Mouse (Mus musculus) c-Kit-positive CD71-positive TER-119-negative erythroid progenitor cells, embryonic 14.5 days (primary cell): ENCODE measurements at regions not wholly inside any gene's neighbourhood (a gene's known extent, or its start where the extent isn't known, plus 50 kb on each side); places are given as distances from the start of the nearest gene placed in this dataset.
A peak's percentile ranks its signal among the peaks of the same experiment; 100 is the strongest.

Experiments used
- DNase-seq: peaks from one replicate; pipeline ENCODE4 v3.0.0-alpha.2; 2013; ENCODE audit warnings: low read depth

DNA sequence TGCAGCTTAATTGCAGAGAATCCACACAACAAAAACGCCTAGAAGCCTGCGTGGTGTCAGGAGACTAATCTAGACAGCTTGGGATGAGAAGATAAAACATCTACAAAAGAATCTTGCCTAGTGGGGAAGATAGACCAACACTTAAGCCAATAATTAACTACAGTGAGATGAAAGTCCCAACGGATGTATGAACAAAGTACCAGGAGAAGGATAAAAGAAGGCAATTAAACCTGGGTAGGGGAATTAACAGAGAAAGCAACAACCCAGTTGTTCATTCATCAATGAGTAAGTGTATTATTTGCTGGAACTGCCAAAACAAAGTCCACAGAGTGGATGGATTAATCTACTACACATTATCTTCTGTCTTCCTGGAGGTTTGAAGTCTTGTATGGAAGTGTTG lies 99.8 kb downstream of the Olfm4 start:
- no peak for DNase-seq

DNA sequence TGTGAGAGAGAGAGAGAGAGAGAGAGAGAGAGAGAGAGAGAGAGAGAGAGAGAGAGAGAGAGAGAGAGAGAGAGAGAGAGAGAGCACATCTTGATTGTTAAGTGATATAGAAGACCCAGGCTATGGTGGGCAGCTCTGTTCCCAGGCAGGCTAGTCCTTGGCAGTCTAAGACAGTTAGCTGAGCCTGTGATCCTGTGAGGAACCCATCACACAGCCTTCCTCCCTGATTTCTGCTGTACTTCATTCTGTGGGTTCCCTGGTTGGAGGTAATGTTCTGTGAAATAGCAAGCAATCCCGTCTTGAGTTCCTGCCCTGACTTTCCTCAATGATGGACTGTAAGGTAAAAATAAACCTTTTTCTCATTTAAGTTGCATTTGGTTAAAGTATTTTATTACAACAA lies 113.4 kb downstream of the Olfm4 start:
- no peak for DNase-seq

DNA sequence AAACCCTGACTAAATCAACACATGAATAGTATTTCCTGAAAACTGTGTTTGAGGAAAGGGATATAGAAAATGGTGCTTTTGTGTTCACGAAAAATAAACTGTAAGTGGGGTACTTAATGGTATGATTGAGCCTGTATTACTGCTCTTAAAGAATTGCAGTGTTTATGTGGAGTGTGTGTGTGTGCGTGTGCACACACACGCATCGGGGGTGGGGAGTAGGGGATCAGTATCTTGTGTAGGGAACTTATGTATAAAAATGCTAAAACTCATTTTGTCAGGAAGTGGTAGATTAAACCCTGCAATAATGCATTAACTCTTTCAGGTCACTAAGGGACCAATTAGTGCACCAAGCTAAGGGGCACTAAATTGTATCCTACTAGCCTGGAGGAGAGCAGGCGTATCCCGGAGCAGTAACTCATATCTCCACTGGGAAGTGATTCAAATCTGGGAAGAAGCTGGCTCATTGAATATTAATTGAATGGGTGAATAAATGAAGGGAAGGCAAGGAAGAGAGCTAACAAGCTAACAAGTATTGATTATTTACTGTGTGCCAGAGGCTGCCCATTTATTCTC lies 129.3 kb downstream of the Olfm4 start:
- no peak for DNase-seq

DNA sequence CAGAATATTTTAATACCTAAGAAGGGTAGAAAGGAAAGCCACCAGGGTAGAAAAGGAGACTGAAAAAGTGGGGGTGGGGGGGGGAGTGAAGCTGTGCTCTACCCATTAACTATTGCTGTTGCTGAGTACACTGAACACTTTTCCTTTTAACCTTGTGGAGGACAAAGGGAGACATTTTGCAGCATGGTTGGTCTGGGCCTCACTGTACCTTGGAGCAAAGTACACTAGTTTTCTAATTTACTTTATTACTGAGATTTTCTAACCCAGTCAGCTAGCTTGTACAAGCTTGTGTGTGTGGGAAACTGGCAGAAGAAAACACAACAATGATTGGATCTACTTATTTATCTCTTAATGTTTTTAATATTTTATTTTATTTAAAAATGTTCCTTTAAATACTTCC lies 130.4 kb downstream of the Olfm4 start:
- DNase-seq: no peak

DNA sequence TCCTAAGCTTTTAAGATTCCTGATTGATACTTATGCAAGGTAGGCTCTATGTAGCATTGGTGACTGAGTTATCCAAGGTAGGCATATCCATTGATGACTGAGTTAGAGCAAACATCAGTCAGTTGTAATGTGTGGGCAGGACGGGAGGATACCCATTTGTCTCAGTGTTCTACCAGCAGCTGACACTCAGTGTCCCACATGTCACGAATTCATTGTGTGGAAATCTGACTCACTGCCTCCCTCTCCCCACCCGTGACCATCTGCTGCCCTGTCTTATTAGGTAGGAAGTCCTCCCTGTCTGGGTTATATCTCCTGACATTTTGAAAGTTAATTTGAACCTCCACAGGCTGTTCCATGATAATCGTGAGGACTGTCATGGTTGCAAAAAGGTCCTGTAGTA lies 141.3 kb downstream of the Olfm4 start:
- no peak for DNase-seq

DNA sequence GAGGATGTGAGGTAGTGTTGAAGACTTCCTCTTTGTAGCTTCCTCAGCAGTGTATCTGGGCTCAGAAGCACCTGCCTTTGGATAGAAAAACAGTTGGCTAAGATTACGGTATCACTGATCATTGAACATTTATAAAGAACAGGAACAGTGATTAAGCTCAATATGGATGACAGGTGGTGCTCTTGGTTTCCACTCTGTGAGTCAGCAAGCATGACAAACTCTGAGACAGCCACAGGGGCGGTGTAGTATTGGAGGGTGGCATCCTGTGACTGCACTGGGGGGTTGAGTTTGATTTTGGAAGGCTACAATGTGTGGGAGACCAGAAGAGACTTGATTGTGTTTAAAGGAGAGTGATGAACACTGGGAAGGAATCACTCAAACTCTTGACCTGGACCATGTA lies 144.3 kb downstream of the Olfm4 start:
- DNase-seq: no peak

DNA sequence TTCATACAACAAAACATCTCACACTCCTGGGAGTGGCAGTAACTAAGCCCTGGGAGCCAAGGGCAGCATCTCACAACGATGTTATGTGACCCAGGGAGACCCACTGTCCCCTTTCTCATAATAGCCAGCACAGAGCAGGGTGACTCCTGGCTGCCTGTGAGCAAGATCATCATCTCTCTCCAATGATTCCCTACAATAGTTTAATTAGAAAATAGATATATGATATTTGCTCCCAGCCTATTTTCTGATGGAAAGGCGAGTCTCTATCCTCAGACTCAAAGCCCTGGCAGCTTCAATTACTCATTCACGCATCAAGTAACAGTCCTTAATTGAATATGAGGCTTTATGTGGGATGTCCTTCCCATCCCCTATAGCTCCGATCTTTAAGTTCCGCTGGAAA lies 153.7 kb downstream of the Olfm4 start:
- DNase-seq: no peak

DNA sequence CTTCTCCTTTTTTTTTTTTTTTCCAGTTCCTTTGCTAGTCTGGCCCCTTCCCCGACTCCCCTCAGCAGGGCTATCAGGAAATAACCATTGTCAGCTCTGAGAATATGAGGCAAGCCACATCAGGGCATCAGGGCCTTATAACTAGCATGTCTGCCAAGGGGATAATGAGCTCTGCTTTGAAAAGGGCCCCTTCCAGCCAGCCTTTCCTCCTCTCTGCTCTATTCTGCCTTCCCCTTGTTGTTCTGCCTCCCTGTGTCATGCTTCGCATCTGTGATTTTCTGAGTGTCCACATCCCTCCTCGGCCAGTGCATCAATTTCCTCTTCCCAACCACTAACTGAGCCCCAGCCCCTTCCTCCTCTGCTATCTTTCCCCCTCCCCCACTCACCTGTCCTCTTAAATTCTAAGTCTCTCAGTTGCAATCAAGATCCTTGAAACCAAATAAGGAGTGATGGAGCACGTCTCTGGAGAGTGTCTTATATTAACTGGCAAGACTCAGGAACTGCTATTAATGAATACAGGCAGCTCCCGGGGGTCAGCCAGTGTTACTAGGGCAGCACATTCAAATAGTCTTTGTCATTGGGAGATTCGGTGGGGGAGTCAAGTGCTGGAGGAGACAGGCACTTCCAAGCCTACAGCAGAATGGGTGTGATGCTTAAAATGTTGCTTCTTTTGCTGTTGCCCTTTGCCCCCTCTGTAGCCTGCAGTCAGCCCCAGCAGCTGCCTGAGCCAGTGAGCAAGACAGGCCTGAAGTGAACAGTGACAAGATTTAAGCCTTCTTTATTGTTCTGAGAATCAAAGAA lies 155.3 kb downstream of the Olfm4 start:
- DNase-seq: no peak

DNA sequence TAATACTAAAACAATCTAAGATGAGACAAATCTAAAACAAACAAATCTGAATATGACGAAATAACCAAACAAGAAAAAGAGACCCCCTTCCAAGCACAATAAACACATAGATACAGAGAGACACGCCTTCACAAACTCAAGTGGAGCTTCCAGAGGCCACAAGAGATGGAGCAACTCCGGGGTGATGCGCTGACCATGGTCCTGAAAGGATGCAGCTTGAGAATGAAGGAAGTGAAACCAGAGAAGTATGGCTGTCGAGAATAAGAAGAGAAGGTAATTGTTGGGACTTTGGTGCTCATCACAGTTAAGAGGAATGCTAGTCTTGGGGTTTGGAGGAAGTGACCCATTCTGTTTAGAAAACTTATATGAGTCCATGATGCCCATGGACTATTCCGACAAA lies 173.1 kb downstream of the Olfm4 start:
- DNase-seq: no peak

DNA sequence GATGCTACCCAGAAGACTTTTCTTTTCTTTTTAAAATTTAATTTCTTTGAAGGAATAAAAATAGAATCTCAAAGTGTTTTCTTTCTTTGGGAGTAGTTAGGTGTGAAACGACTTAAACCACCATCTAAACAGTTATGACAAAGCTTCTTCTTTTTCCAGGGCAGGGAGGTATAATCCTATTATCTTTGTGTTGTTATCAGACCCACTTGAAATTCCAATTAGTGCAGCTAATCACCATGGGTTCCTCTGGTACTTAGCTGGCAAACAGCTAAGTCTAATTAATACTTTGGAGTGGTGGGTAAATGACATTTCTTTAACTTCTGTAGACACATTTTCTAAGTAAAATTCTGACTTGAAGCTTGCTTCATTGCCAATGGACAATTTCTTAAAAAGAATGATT lies 185.3 kb downstream of the Olfm4 start:
- no peak for DNase-seq

DNA sequence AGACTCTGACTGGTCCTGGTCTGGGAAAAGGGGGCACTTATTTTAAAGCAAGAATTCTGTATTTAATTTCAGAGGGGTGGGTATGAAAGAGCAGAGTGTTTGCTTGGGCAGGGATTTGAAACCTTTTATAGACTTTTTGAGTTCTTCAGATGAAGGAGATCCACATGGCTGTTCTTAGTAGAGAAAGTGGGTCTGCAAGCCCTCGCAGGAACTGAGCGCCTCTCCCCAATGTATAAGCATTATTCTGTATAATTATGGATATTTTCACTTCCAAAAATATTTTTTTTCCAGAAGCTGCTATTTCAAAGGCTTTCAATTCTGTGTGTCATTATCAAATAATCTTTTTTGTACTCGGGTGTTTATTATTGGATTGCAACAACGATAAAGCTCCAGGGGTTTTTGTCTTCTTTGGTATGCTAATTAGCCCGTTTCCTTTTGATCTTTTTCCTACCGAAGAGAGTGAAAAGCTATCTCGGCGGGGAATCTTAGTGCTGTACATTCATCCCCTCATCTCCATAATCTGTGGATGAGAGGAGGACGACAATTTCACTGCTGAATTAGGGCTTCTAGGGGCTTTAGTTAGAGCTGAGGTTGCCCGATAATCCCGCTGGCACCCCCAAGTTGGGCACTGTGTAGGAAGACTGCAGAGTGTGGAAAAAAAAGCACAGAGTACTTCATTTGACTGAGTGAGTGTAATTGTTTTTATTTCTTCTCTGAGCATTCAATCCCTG lies 186.7 kb downstream of the Olfm4 start:
- no peak for DNase-seq

DNA sequence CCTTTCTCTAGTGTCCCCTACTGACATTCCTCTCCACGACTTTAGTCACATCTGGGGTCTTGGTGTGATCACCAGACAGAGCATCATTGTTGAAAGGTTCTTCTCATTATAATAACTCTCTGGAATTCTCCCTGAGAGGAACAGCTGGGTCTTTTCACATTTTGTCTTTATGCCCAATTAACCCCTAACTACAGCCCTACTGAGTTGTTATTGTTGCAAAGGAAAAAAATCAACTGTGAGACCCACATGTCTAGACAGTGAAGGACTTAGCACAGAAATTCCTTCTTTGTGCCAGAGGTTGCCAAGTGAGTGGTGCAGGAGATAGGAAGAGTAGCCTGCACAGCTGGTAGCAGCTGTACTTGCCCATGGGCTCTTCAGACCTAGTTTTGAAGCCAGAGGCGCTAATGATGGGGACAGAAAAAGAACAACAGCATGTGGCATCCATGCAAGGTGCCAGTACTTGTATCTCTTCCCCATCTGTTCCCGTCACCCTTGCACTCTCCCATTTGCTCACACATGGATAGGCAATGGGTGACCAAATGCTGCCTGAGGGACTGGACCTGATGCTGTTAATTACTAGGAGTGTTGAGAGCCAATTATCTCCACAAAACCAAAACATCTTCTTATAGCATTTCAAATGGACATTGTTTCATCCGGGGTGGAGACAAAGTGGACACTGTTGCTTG lies 189.1 kb downstream of the Olfm4 start:
- DNase-seq: no peak

DNA sequence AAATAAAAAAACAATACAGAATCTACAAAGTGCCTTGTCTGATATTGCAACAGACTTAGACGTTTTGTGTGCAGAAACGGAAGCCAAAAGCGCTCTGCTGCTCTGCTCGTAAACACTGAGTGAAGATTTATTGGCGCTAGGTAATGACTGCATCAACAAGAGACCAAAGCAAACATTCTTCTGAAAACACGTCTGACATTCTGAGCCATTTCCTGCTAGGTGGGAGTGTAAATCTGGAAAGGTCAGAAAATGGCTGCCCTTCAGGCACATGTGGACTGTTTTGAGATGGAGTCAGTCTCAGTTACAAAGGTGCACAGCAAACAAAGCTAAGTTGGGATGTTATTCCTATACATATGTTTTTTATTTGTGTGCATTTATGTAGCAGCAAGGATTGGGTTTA lies 192.6 kb downstream of the Olfm4 start:
- no peak for DNase-seq

DNA sequence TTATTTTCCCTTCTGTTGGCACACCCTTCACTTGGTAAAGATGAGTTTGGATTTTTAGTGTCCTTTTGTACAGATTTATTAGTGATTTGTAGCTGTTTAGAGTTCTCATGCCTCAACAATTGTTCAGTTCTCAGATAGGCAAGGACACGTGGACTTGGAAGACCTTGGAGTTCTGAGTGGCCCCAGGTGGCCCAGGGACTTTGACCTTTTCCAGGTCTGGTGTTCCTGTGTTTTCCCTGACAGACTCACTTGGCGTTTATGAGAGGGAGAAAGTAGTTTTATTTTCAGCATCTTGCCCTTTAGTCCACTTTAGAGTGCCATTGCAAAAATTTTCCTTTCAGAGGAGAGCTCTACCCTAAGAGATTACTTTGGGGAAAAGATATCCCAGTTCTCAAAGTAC lies 211.2 kb downstream of the Olfm4 start:
- no peak for DNase-seq

DNA sequence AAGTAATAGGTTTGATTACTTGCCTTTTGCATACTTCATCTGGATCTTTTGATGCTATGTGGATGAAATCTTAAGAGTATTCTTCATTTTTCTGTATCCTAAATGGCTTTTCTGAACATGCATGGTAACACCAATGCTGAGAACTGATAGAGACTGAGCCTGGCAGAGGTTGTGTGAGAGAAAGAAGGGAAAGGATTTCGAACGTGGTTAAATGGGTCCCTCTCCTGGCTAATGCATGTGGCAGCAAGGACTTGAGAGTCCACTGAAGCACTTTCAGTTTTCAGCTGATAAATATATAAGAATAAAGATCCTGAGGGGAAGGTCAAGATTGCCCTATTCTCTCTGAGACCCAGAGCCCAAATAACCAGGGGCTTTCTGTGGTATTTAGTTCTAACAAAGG lies 229.0 kb downstream of the Olfm4 start:
- DNase-seq: no peak

DNA sequence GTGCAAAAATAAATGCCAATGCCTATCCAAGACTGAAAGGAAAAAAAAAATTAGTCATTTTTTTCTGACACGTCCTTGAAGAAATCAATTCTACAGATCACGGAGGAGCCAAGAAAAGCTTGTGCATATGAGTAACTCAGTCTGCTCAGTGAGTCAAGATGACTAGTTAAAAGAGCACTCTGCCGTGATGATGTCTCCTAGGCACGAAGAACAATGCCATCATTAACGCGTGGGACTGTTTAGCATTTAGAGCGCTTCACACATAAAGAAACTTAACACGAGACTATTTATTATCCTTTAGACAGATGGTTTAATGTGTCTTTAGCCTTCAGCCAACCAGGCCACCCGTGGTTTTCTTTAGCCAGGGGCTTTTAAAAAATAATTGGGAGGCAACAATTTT lies 229.8 kb downstream of the Olfm4 start:
- DNase-seq: no peak

DNA sequence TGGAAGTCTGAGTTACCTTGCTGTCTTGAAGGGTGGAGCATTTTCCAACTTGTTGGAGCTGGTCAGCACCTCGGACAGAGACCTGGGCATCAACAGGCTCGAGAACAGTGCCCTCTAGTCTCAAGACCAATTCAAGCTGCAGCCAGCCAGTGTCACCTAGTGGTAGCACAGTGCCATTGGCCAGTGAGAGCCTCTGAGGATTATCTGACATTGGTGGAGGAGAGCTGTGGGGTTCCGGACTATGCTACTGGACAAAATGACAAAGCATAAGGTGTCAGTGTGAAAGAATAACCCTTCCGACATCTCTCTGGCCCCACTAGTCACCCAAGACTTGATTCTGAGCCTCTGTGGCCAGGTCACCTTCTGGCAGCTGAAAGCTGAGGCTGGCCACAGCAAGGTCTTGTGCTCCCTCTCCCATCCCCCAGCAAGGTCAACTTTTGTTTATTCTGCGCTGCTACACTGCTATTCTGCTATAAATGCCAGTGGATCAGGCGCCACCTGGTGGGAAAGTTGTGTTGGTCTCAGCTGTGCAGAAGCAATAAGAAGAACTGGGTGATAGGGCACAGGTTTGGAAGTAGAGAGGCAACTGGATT lies 232.2 kb downstream of the Olfm4 start:
- peak; percentile 1 for DNase-seq

DNA sequence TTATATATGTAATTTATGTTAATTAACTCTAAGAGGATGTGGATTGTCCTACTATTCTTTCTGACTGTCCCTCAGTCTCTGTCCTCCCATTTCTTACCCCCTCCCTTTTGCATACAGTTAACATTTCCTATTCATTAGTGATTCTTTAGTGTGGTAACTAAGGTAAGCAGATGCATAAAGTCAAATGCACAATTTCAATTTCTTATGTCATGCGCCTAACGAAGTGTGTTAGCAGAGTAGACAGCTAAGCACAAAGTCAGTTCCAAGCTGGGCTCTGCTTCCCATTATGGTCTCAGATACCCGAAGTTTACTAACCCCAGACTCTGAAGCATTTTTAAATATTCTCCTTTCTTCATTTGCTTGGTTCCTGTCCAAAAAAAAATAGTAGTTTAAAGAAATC lies 248.2 kb downstream of the Olfm4 start:
- DNase-seq: no peak

DNA sequence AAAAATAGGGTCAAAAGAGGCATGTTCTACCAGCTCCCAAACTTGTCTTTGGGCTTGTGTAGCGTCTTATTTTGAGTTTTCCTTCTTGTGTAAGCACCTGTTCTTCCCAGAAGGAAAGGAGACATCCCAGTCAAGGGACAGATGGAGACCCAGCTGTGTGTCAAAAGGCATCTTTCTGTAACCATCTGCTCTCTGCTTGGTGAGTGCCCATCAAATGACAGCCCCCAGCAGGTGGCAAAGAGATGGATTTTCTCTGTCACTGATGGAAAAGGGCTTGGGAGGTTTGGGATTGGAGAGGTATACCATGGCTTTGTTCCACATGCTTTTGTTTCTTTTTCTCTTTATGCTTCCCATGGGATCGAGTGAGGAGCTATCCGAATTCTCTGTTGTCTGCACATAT lies 249.1 kb downstream of the Olfm4 start:
- no peak for DNase-seq

DNA sequence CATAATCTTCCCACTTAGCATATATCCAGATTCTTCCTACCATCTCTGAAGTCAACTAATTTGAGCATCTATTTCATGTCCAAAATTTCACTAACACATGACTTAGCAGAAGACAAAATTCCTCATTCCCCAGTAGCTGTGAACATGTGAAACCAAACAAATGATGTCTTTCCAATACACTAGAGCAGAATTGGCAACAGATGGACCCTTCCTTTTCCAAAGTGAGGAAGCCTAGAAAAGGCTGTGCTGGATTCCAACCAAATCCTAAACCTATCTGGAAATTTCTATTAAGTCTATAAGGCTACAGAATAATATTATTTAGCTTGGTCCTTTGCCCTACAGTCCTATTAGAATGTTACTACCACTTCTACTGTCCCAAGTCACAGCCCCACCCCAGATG lies 253.3 kb downstream of the Olfm4 start:
- DNase-seq: no peak

DNA sequence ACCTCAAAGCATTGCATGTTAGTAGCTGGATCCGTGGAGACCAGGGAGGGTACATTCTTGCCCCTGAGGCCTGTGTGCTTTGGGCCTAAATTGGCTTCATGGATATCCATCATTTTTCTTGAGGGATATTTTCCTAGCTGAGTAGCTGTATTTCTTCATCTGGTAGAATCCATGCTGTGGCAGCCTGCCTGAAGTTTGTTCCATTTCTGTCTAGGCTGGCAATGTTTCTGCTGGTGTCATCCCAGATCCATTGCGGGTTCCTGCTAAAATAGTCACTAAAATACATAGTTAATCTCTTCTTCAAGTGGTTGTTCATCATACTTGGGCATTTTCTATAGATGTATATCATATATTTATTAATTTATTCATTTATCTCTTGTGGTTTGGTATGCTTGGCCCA lies 253.7 kb downstream of the Olfm4 start:
- DNase-seq: no peak

DNA sequence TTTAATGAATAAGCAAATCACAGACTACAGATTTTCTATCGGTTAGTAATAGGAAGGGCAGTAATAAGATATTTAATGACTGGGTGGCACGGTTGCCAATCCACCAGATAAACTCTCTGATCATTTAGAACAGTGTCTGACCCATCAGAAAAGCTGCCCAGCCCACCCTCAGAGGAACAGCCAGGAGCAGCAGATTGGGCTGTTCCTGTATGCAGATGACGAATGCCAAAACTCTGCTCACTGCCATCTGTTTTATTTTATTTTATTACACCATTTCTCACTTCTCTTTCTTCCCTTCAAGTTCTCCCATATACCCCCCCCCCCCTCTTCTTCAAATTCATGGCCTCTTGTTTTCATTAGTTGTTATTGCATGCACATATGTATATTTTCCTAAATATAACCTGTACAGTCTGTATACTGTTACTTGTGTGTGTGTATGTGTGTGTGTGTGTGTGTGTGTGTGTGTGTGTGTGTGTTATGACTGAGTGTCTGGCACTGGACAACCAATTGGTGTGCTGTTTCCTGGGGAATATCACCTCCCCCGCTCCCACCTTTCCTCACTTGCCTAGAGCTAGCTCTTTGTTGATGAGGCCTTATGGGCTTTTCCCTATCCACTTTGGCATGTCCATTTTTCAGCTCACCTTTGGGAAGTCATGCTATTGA lies 260.9 kb downstream of the Olfm4 start:
- DNase-seq: no peak
